Mouse (Mus musculus): ENCODE data around the gene Zfp568. TPM values are rescaled to one million over a fixed set of nuclear protein-coding genes. Genes with fewer than 3 reads are reported as not detected.

Gene Zfp568
- polyA plus RNA-seq, 1 experiment from 2014 or later, result 37.3 TPM

Other genes with a start within 250 kb of the Zfp568 start
- 8.7 and 12.4 TPM in 2 replicates for gene Zfp84, start 215.4 kb upstream of the Zfp568 start, polyA plus RNA-seq (2016; fragmentation: Nextera tagmentation; extraction: Ambion mirVana)
- gene Zfp30, start 200.0 kb upstream of the Zfp568 start, polyA plus RNA-seq (2016; fragmentation: Nextera tagmentation; extraction: Ambion mirVana), result 5.2 and 7.1 TPM in 2 replicates
- gene Zfp790, start 167.8 kb upstream of the Zfp568 start, polyA plus RNA-seq (2016; fragmentation: Nextera tagmentation; extraction: Ambion mirVana), result 15.2 and 16.7 TPM in 2 replicates
- 8.5 and 8.7 TPM in 2 replicates for gene Zfp940, start 130.3 kb upstream of the Zfp568 start, polyA plus RNA-seq (2016; fragmentation: Nextera tagmentation; extraction: Ambion mirVana)
- 7.2 and 10.6 TPM in 2 replicates for gene Zfp420, start 124.0 kb upstream of the Zfp568 start, polyA plus RNA-seq (2016; fragmentation: Nextera tagmentation; extraction: Ambion mirVana)
- gene Zfp27, start 77.4 kb upstream of the Zfp568 start, polyA plus RNA-seq (2016; fragmentation: Nextera tagmentation; extraction: Ambion mirVana), result 10.4 and 11.9 TPM in 2 replicates
- gene Zfp383, start 75.7 kb upstream of the Zfp568 start, polyA plus RNA-seq (2016; fragmentation: Nextera tagmentation; extraction: Ambion mirVana), result 3.4 and 4.7 TPM in 2 replicates
- 11.5 and 15.9 TPM in 2 replicates for gene Zfp74, start 29.9 kb upstream of the Zfp568 start, polyA plus RNA-seq (2016; fragmentation: Nextera tagmentation; extraction: Ambion mirVana)
- 2.5 and 3.6 TPM in 2 replicates for gene Zfp14, start 67.4 kb downstream of the Zfp568 start, polyA plus RNA-seq (2016; fragmentation: Nextera tagmentation; extraction: Ambion mirVana)
- gene Zfp82, start 88.9 kb downstream of the Zfp568 start, polyA plus RNA-seq (2016; fragmentation: Nextera tagmentation; extraction: Ambion mirVana), result 4.4 and 5.3 TPM in 2 replicates
- gene Gm26920, start 106.5 kb downstream of the Zfp568 start, polyA plus RNA-seq (2016; fragmentation: Nextera tagmentation; extraction: Ambion mirVana), result 2.4 and 3.3 TPM in 2 replicates
- 20.5 and 23.6 TPM in 2 replicates for gene Zfp566, start 106.6 kb downstream of the Zfp568 start, polyA plus RNA-seq (2016; fragmentation: Nextera tagmentation; extraction: Ambion mirVana)
- gene Zfp260, start 110.8 kb downstream of the Zfp568 start, polyA plus RNA-seq (2016; fragmentation: Nextera tagmentation; extraction: Ambion mirVana), result 107 and 129 TPM in 2 replicates
- 7.9 and 10.3 TPM in 2 replicates for gene Zfp382, start 138.0 kb downstream of the Zfp568 start, polyA plus RNA-seq (2016; fragmentation: Nextera tagmentation; extraction: Ambion mirVana)
- gene Zfp146, start 185.8 kb downstream of the Zfp568 start, polyA plus RNA-seq (2016; fragmentation: Nextera tagmentation; extraction: Ambion mirVana), result 14.8 and 19.6 TPM in 2 replicates
- 1.4 and 1.8 TPM in 2 replicates for gene Cox7a1, start 200.2 kb downstream of the Zfp568 start, polyA plus RNA-seq (2016; fragmentation: Nextera tagmentation; extraction: Ambion mirVana)
- gene Capns1, start 214.9 kb downstream of the Zfp568 start, polyA plus RNA-seq (2016; fragmentation: Nextera tagmentation; extraction: Ambion mirVana), result 57.6 and 66.5 TPM in 2 replicates
- gene Polr2i, start 248.0 kb downstream of the Zfp568 start, polyA plus RNA-seq (2016; fragmentation: Nextera tagmentation; extraction: Ambion mirVana), result 170 and 175 TPM in 2 replicates
- 261 and 262 TPM in 2 replicates for gene Tbcb, start 248.3 kb downstream of the Zfp568 start, polyA plus RNA-seq (2016; fragmentation: Nextera tagmentation; extraction: Ambion mirVana)